ENCODE assay signal across 27 mouse cellular contexts in genomic region chr2:171237276-171237960, GRCm38 (mm10).
DNase-seq lines count a peak whose midpoint lies in the region; ATAC-seq and TF ChIP-seq lines count a peak whose summit lies in the region.
"Had no signal": no experiment of that assay in that cellular context is flagged by ENCODE, and none has a peak within 500 bp of the region (broad histone marks: within the 10 kb centered on the region; RNA-seq: fewer than 3 reads in every experiment).

No protein-coding gene starts in this region.

- peaks cover 9% of the 10 kb centered on the region; the same call in 1 of the 2 replicates for H3K4me1 ChIP-seq in forebrain, embryonic 15.5 days
- H3K4me1 ChIP-seq in forebrain, embryonic 12.5 days, result no peaks in the 10 kb centered on the region
- H3K4me1 ChIP-seq in forebrain, embryonic 16.5 days (replicated peaks; ENCODE audit: control insufficient read depth, insufficient read depth, low read length), result peaks cover 9% of the 10 kb centered on the region; the same call in 1 of the 2 replicates
- H3K4me1 ChIP-seq: embryonic facial prominence, embryonic 13.5 days; liver, embryonic 15.5 days; lung, embryonic 15.5 days; megakaryocyte, embryonic 14.5 days; midbrain, embryonic 15.5 days; neural tube, embryonic 13.5 days had no signal

- no peak for TF ChIP-seq CTCF in layer of hippocampus, adult 2 months (conservative IDR thresholded peaks at IDR 0.05)

- no peak overlapping the region for H3K9ac ChIP-seq in forebrain, embryonic 15.5 days (replicated peaks)
- H3K9ac ChIP-seq in forebrain, embryonic 12.5 days, result no peak overlapping the region
- H3K9ac ChIP-seq in forebrain, embryonic 16.5 days (replicated peaks; ENCODE audit: low read depth, low read length), result no peak overlapping the region
- H3K9ac ChIP-seq: embryonic facial prominence, embryonic 13.5 days; liver, embryonic 15.5 days; lung, embryonic 15.5 days; midbrain, embryonic 15.5 days; neural tube, embryonic 13.5 days had no signal

- no peaks in the 10 kb centered on the region for H3K36me3 ChIP-seq in forebrain, embryonic 15.5 days
- H3K36me3 ChIP-seq in forebrain, embryonic 12.5 days (replicated peaks), result no peaks in the 10 kb centered on the region
- no peaks in the 10 kb centered on the region for H3K36me3 ChIP-seq in forebrain, embryonic 16.5 days (ENCODE audit: control insufficient read depth, insufficient read depth)
- H3K36me3 ChIP-seq: embryonic facial prominence, embryonic 13.5 days; liver, embryonic 15.5 days; lung, embryonic 15.5 days; midbrain, embryonic 15.5 days; neural tube, embryonic 13.5 days had no signal

- peak overlapping the region; percentile 53 for H3K27ac ChIP-seq in forebrain, embryonic 15.5 days (replicated peaks)
- H3K27ac ChIP-seq in forebrain, embryonic 12.5 days, result no peak overlapping the region
- H3K27ac ChIP-seq in layer of hippocampus, adult 2 months, result no peak overlapping the region
- 0 out of 2 replicates have a peak overlapping the region, but pooled peaks have one; percentile 28 for H3K27ac ChIP-seq in forebrain, embryonic 16.5 days (ENCODE audit: low read length)
- H3K27ac ChIP-seq: embryonic facial prominence, embryonic 13.5 days; left cerebral cortex, adult 2 months; liver, embryonic 15.5 days; lung, embryonic 15.5 days; midbrain, embryonic 15.5 days; neural tube, embryonic 13.5 days had no signal

- H3K4me2 ChIP-seq in forebrain, embryonic 15.5 days (replicated peaks), result no peak overlapping the region
- H3K4me2 ChIP-seq in forebrain, embryonic 12.5 days, result no peak overlapping the region
- no peak overlapping the region for H3K4me2 ChIP-seq in forebrain, embryonic 16.5 days (ENCODE audit: low read length)
- H3K4me2 ChIP-seq: embryonic facial prominence, embryonic 13.5 days; heart, embryonic 11.5 days; liver, embryonic 15.5 days; lung, embryonic 15.5 days; midbrain, embryonic 15.5 days; neural tube, embryonic 13.5 days had no signal

- no peaks in the 10 kb centered on the region for H3K27me3 ChIP-seq in forebrain, embryonic 15.5 days
- H3K27me3 ChIP-seq in forebrain, embryonic 12.5 days, result no peaks in the 10 kb centered on the region
- H3K27me3 ChIP-seq in forebrain, embryonic 16.5 days (replicated peaks; ENCODE audit: control insufficient read depth, insufficient read depth, low read length), result no peaks in the 10 kb centered on the region
- H3K27me3 ChIP-seq: embryonic facial prominence, embryonic 13.5 days; liver, embryonic 15.5 days; lung, embryonic 15.5 days; megakaryocyte, embryonic 14.5 days; midbrain, embryonic 15.5 days; neural tube, embryonic 13.5 days had no signal

- H3K9me3 ChIP-seq in forebrain, embryonic 15.5 days, result no peaks in the 10 kb centered on the region
- no peaks in the 10 kb centered on the region for H3K9me3 ChIP-seq in forebrain, embryonic 12.5 days
- no peaks in the 10 kb centered on the region for H3K9me3 ChIP-seq in forebrain, embryonic 16.5 days (ENCODE audit: control insufficient read depth, low read length)
- H3K9me3 ChIP-seq: embryonic facial prominence, embryonic 13.5 days; liver, embryonic 15.5 days; lung, embryonic 15.5 days; neural tube, embryonic 13.5 days had no signal

- DNase-seq in layer of hippocampus, postnatal 14 days (ENCODE audit: low spot score in 2 of 2), result peak; percentile 14 to 38
- DNase-seq in layer of hippocampus, adult 2 months (ENCODE audit: low spot score in 2 of 2), result no peak
- DNase-seq in MN1 (ENCODE audit: low spot score), result peak; percentile 7
- DNase-seq in retina, postnatal 1 day, result no peak
- DNase-seq: cerebellum, adult 2 months; cerebellum, postnatal 25 days; embryo, embryonic 11 days; kidney, adult 11 months; kidney, postnatal 4 days; liver; lung, postnatal 36 days; thymus, postnatal 14 days had no signal

- WGBS in forebrain, embryonic 15.5 days, result 25% methylated on average over 8 of the region's 8 CpGs
- 54% methylated on average over 8 of the region's 8 CpGs for WGBS in forebrain, embryonic 12.5 days
- 17% methylated on average over 8 of the region's 8 CpGs for WGBS in forebrain, embryonic 16.5 days

- H3K4me3 ChIP-seq in forebrain, embryonic 15.5 days, result no peak overlapping the region
- no peak overlapping the region for H3K4me3 ChIP-seq in forebrain, embryonic 12.5 days (replicated peaks)
- no peak overlapping the region for H3K4me3 ChIP-seq in layer of hippocampus, adult 2 months
- H3K4me3 ChIP-seq in forebrain, embryonic 16.5 days (replicated peaks; ENCODE audit: low read length), result no peak overlapping the region
- H3K4me3 ChIP-seq: embryonic facial prominence, embryonic 13.5 days; erythroblast, embryonic 14.5 days; left cerebral cortex, adult 2 months; liver, embryonic 15.5 days; lung, embryonic 15.5 days; megakaryocyte, embryonic 14.5 days; midbrain, embryonic 15.5 days; myocyte; neural tube, embryonic 13.5 days had no signal

- peak; percentile 74; the same call in 1 of the 2 replicates for ATAC-seq in forebrain, embryonic 15.5 days (replicated peaks)
- ATAC-seq in forebrain, embryonic 12.5 days (ENCODE audit: low FRiP score), result no peak
- ATAC-seq in forebrain, embryonic 16.5 days, result peak; percentile 83
- ATAC-seq: CD4-positive, CD25-positive, alpha-beta regulatory T cell, adult 4 months; hindbrain, embryonic 16.5 days; midbrain, embryonic 15.5 days had no signal

Comparison
In these comparisons a context has a peak if more than half of its experiments do, and no peak if none do; other contexts are left out.
1. H3K27ac ChIP-seq: peak in forebrain, embryonic 15.5 days (single experiment) and forebrain, embryonic 16.5 days (single experiment); none in forebrain, embryonic 12.5 days (single experiment) and layer of hippocampus, adult 2 months (single experiment).
2. DNase-seq: peak in layer of hippocampus, postnatal 14 days (2 of 2) and MN1 (single experiment); none in layer of hippocampus, adult 2 months (0 of 2) and retina, postnatal 1 day (single experiment).